Mouse (Mus musculus): Measurements from ENCODE around the gene Cphx3.
"Not testable (repeated sequence)": the region's sequence is repeated elsewhere in the genome, so short reads cannot be mapped to it uniquely, and the experiment has no call there.

Cphx3 gene

GRCm38 (mm10) chr14:26081997-26082396 lies at the start of gene Cphx3:
Gene Cphx3 (plus strand): TSS chr14:26082297.
- DNase-seq (ENCODE audit: low spot score), result not testable (repeated sequence)

- not testable (repeated sequence) for DNase-seq (ENCODE audit: low spot score)
These were observed 47.7 kb upstream of the Cphx3 start for GRCm38 (mm10) chr14:26034364-26034763.

GRCm38 (mm10) chr14:26035439-26035838 lies 46.7 kb upstream of the Cphx3 start:
- not testable (repeated sequence) for DNase-seq (ENCODE audit: low spot score)

- not testable (repeated sequence) for DNase-seq (ENCODE audit: low spot score)
These were observed 39.5 kb upstream of the Cphx3 start, which contains the start of gene Gm9780 for GRCm38 (mm10) chr14:26042611-26043010. Gene Gm9780 (minus strand): TSS chr14:26042711.

- DNase-seq (ENCODE audit: low spot score), result not testable (repeated sequence)
These were observed 37.1 kb upstream of the Cphx3 start for GRCm38 (mm10) chr14:26045007-26045406.

- DNase-seq (ENCODE audit: low spot score), result not testable (repeated sequence)
These were observed 35.1 kb upstream of the Cphx3 start for GRCm38 (mm10) chr14:26047026-26047425.

- DNase-seq (ENCODE audit: low spot score), result not testable (repeated sequence)
These were observed 33.3 kb upstream of the Cphx3 start for GRCm38 (mm10) chr14:26048767-26049166.

GRCm38 (mm10) chr14:26058184-26058583 lies 23.9 kb upstream of the Cphx3 start:
- DNase-seq (ENCODE audit: low spot score), result not testable (repeated sequence)

- not testable (repeated sequence) for DNase-seq (ENCODE audit: low spot score)
These were observed 22.7 kb upstream of the Cphx3 start for GRCm38 (mm10) chr14:26059362-26059761.

GRCm38 (mm10) chr14:26066574-26067324 lies 15.3 kb upstream of the Cphx3 start:
- DNase-seq (ENCODE audit: low spot score), result not testable (repeated sequence)

GRCm38 (mm10) chr14:26067325-26067633 lies 14.8 kb upstream of the Cphx3 start, which contains the start of gene Tmem254c:
Gene Tmem254c (minus strand): TSS chr14:26067355.
- not testable (repeated sequence) for DNase-seq (ENCODE audit: low spot score)

- not testable (repeated sequence) for DNase-seq (ENCODE audit: low spot score)
These were observed 5.3 kb upstream of the Cphx3 start for GRCm38 (mm10) chr14:26076620-26077390.

GRCm38 (mm10) chr14:26081216-26081615 lies 881 bp upstream of the Cphx3 start, which contains the start of gene Cphx2:
Gene Cphx2 (plus strand): TSS chr14:26081516.
- DNase-seq (ENCODE audit: low spot score), result not testable (repeated sequence)

- not testable (repeated sequence) for DNase-seq (ENCODE audit: low spot score)
These were observed 15.5 kb downstream of the Cphx3 start for GRCm38 (mm10) chr14:26097622-26098021.

- not testable (repeated sequence) for DNase-seq (ENCODE audit: low spot score)
These were observed 36.1 kb downstream of the Cphx3 start, which contains the start of gene Duxbl2 for GRCm38 (mm10) chr14:26118150-26118549. Gene Duxbl2 (plus strand): TSS chr14:26118349.

- DNase-seq (ENCODE audit: low spot score), result not testable (repeated sequence)
These were observed 36.5 kb downstream of the Cphx3 start for GRCm38 (mm10) chr14:26118550-26119000.

GRCm38 (mm10) chr14:26119095-26119494 lies 37.0 kb downstream of the Cphx3 start:
- not testable (repeated sequence) for DNase-seq (ENCODE audit: low spot score)

GRCm38 (mm10) chr14:26147095-26147494 lies 65.0 kb downstream of the Cphx3 start:
- not testable (repeated sequence) for DNase-seq (ENCODE audit: low spot score)

- not testable (repeated sequence) for DNase-seq (ENCODE audit: low spot score)
These were observed 73.9 kb downstream of the Cphx3 start for GRCm38 (mm10) chr14:26156032-26156431.

GRCm38 (mm10) chr14:26161156-26161555 lies 79.1 kb downstream of the Cphx3 start:
- not testable (repeated sequence) for DNase-seq (ENCODE audit: low spot score)

- DNase-seq (ENCODE audit: low spot score), result not testable (repeated sequence)
These were observed 80.3 kb downstream of the Cphx3 start for GRCm38 (mm10) chr14:26162423-26162822.

- not testable (repeated sequence) for DNase-seq (ENCODE audit: low spot score)
These were observed 83.2 kb downstream of the Cphx3 start for GRCm38 (mm10) chr14:26165266-26165665.
